Mouse (Mus musculus): ENCODE measurements at regions not wholly inside any gene's neighbourhood (a gene's known extent, or its start where the extent isn't known, plus 50 kb on each side); places are given as distances from the start of the nearest gene placed in this dataset.
"Not testable (repeated sequence)": the region's sequence is repeated elsewhere in the genome, so short reads cannot be mapped to it uniquely, and the experiment has no call there.

- peak; percentile 54 to 85 for DNase-seq
These were observed 257.9 kb downstream of the Ajap1 start for GRCm38 (mm10) chr4:153224618-153225177.

DNA sequence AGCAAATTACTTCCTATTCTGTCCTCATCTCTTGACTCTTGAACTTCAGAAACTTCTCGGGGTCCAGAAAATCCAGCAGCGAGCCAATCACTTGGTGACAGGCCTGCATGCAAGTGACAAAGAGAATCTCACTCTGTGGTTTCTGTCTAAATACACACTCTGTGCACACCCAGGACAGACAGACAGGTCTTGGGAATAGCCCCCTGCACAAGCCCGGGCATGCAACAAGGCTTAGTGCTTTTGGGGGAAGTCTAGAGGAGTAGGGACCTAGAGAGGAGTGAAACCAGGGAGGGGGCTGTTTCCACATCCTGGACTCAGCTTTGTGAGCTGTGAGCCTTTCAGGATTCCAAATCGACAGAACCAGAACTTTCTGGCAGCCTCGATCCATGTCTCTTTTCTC lies 259.6 kb downstream of the Ajap1 start:
- no peak for DNase-seq

GRCm38 (mm10) chr4:153220485-153220884 lies 262.1 kb downstream of the Ajap1 start:
- DNase-seq = no peak

DNA sequence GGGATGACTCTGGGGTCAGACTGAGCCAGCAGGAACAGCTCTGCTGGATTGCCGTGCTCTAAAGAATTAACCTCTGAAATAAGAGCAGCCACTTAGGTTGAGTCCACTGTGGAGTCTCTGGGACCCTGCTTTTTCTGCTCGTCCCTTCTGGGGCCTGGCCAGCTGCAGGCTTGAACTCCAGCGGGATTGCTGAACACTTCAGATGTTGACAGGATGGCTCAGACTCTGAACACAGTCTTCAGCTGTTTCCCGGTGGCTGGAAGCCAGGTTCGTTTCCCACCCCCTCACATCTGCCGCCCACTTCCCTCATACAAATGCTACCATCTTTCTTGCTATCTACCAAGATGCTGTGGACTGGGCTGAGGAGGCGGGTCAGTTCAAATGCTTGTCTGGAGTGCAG lies 262.5 kb downstream of the Ajap1 start:
- DNase-seq = peak; percentile 12 to 56

GRCm38 (mm10) chr4:153217541-153217980 lies 265.1 kb downstream of the Ajap1 start:
- DNase-seq = peak; percentile 11 to 45

GRCm38 (mm10) chr4:153212095-153212494 lies 270.5 kb downstream of the Ajap1 start:
- DNase-seq = no peak

DNA sequence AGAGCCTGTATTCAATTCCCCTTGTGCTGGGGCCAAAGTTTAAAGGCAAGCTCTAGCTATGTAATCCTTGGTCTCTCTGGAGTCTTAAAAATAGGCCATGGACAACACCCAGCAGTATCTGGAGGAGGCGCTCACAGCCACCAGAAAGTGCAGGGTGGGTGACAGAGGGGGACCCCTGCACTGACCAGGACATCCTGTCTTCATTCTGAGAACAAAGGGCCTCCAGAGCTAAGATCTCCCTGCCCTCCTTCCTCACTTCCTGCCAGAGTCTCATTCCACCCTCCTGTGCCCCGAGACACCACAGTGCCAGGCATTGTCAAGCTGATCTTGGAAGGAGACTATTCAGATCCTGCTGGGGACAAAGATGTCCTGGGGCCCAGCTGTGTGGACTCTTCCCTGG lies 273.8 kb downstream of the Ajap1 start:
- DNase-seq = no peak

DNA sequence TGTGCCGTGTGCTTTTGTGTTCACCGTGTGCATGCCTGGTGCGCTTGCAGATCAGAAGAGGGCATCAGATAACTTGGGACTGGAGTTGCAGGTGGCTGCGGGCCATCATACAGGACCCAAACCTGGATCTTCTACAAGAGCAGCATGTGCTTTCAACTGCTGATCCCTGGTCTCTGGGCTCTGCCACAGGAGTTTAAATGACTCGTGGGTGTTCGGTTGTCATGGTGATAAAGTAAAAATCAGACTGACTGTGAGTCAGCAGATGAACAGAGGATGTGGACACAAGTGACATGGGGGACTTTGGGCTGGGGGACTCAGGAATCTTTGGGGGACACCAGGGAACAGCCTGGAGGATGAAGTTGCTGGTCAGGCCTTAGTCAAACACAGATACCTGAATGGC lies 274.4 kb downstream of the Ajap1 start:
- no peak for DNase-seq

GRCm38 (mm10) chr4:153207578-153208102 lies 275.0 kb downstream of the Ajap1 start:
- no peak for DNase-seq

DNA sequence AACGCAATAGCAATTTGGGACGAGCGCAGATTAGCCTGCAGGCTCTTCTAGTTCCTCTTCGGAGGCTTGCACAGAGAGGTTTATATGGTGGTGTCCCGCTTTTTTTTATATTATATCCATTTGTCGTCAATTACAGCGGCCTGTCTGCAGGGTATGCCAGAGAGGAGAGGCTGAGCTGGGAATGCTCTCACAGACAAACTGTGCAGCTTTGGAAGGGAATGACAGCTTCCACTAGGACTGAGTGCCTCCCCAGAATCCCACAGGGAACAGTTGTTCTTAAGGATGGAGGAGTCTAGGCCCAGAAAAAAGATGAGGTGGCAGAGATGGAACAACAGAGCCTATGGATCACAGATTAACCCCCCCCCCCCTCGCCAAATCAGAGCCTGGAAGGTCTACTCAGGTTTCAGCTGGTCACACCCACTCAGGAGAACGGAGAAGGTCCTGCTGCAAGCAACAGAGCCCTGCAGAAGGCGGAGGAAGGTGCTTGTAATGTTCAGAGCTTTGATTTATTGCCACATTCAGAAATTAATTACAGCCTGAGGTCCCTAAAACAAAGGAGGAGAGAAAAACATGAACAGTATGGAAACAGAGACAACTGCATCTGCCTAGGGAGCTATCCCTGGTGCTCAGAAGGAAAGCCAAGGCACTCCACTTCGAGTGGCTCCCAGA lies 275.7 kb downstream of the Ajap1 start:
- DNase-seq = no peak

GRCm38 (mm10) chr4:153204764-153205163 lies 277.8 kb downstream of the Ajap1 start:
- no peak for DNase-seq

DNA sequence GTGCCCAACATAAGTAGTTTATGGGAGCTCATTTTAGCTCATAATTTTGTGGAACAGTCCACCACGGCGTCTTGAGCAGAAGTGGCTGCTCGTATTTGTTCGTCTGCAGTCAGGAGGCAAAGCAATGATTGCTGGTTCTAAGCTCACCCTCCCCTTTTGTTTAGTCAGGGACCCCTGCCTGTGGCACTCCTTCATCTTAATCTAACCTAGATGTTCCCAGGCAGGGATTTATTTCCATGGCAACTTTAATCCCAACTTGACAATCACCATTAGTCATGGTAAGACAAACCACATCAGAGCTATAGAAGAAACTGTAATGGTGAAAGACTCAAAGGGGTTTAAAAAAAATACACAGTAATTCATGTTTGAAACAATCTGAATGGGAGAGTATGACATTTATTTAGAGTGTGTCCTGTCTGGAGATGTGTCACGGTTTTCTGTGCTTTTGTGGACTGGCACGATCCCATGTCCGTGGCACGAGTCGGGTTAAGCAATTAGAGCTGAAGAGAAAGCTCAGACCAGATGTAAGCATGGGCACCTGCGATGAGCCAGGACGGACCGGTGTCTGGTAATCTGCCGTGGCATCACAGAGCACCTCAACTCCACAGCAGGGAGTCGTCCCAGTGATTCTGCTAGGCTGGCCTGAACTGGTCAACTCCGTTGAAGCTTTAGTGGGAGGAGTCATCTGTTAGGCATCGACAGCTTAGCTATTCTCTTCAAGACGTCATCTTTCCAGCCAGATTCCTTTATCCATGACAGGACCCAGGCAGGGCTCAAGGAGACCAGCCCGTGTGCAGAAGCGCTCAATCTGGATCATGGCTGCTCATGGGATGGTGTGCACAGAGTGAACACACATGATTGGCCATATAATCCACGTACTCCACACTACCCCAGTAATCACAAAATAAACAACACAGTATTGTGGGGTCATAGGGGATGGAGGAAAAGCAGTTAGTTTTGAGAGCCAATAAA lies 281.5 kb downstream of the Ajap1 start:
- DNase-seq = no peak

DNA sequence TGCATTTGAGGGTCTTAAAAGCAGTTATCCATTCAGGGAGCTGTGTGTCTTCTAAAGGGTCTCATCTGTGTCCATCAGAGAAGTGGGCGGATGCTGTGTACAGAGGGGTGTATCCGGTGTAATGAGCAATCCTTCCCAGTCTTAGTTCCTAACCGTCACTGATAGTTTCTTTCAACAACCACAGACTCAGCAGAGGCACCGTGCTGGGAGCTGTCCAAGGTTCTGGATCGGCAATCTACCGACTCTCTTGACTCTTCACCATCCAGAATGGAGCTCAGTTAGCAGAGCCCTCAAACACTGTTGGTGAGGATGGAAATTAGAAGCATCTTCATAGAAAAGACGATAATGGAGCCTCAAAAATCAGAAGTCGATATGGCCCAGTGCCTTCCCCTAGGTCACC lies 293.1 kb downstream of the Ajap1 start:
- DNase-seq = peak; percentile 45 to 58

DNA sequence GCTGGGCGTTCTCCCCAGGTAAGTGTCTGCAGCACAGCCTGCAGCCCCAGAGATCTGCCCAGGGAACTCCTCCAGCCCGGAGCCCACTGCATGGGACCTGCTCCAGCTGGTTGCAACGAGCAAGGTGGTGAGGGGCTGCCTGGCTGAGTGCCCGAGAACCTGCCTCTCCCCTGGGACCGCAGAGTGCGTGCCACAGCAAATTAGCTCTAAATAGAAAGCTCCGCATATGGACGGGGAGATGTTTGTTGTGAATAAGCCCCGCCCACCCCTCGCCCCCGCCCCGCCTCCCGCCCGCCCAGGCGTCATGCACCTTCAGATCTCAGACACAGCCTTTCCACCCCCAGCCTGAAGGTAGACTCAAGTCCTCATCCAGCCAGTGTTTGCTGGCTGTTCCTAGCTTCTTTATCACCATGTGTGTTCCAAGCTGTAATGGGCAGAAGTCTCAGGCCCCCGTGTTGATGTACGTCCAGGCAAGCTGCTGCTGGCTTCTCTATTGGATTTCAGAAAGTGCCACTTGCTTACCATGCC lies 294.0 kb downstream of the Ajap1 start:
- no peak for DNase-seq

DNA sequence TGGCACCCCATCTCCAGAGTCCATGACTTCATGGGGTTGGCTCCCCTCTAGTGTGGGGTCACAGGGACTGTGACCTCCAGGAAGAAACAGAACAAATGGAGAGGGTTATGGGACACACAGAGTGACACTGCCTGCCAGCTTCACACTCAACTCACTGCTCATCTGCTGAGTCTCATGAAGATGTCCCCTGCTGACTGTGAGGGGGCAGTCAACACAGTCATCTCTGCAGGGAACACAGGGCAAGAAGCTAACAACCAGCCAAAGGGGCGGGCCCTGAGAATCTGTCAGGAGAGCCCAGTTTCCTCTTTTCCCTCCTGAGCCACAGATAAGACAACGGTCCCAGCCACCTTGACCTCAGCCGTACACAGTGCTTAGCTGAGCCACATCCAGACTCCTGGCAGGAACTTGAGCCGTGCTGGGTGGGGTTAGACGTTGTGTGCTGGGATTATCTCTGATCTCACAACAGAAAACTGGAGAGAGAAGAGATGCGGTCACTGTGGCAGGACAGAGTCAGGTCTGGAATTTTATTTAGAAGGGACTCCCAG lies 294.6 kb downstream of the Ajap1 start:
- no peak for DNase-seq

DNA sequence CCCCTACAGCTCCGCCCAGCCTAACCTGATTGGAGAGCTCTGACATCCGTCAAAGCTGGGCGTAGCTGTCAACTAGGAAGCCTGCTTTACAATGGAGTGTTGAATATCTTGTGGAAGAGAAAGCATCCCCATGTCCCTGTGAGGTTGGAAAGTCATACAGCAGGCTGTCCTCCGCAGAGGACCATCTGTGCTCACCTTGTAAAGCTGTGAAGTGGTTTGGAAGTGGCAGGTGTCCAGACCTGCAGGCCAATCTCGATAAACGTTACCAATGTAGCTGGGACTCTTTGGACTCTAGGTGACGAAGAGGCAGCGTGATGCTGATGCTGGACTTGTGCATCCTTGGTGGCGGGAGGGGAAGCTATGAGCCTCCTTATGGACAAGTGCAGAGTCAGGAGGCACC lies 305.1 kb downstream of the Ajap1 start:
- DNase-seq = no peak

GRCm38 (mm10) chr4:153175660-153176059 lies 307.0 kb downstream of the Ajap1 start:
- DNase-seq = peak; percentile 24 to 32

- no peak for DNase-seq
These were observed 307.5 kb downstream of the Ajap1 start for GRCm38 (mm10) chr4:153175077-153175476.

- DNase-seq = no peak
These were observed 312.6 kb downstream of the Ajap1 start for GRCm38 (mm10) chr4:153169991-153170390.

- no peak for DNase-seq
These were observed 317.8 kb downstream of the Ajap1 start for GRCm38 (mm10) chr4:153164810-153165209.

- no peak for DNase-seq
These were observed 322.5 kb downstream of the Ajap1 start for GRCm38 (mm10) chr4:153160115-153160514.

GRCm38 (mm10) chr4:153157572-153157971 lies 325.0 kb downstream of the Ajap1 start:
- no peak for DNase-seq

- DNase-seq = not testable (repeated sequence)
These were observed 329.7 kb downstream of the Ajap1 start for GRCm38 (mm10) chr4:153152923-153153322.
